Mouse (Mus musculus) lung, adult 2 months (tissue): Measurements from ENCODE around the gene Dhfr.

Experiments used
- CTCF ChIP-seq: fragments of 200-500 bp; IDR thresholded peaks from 2 replicates; pipeline ENCODE4 v1.5.1; 2011; ENCODE audit warnings: mild to moderate bottlenecking, low read length, control low read depth; ENCODE audit not compliant: insufficient read depth
- POLR2A ChIP-seq: fragments of 200-500 bp; IDR thresholded peaks from 2 replicates; pipeline ENCODE4 v1.6.1; 2011; ENCODE audit warnings: low read depth, mild to moderate bottlenecking, control low read depth, low read length, borderline replicate concordance; ENCODE audit errors: extremely low read depth

GRCm38 (mm10) chr13:92353956-92354355 lies 570 bp upstream of the Dhfr start:
- no peak for TF ChIP-seq CTCF
- no peak for TF ChIP-seq POLR2A
